Mouse (Mus musculus): Measurements from ENCODE around the gene Pde11a.

GRCm38 (mm10) chr2:75990885-75991539 lies 347.6 kb downstream of the Pde11a start:
- no peak for TF ChIP-seq POLR2A (IDR thresholded peaks at IDR 0.05; ENCODE audit: insufficient read length, low read depth)
- TF ChIP-seq USF1 (IDR thresholded peaks at IDR 0.05; ENCODE audit: low read depth): no peak
- no peak for TF ChIP-seq E2F4 (IDR thresholded peaks at IDR 0.05; ENCODE audit: insufficient read depth)
- TF ChIP-seq CEBPB (IDR thresholded peaks at IDR 0.05; ENCODE audit: insufficient read depth, poor library complexity, severe bottlenecking): no peak
- no peak for TF ChIP-seq MAX (IDR thresholded peaks at IDR 0.05; ENCODE audit: low read depth)
- no peak for TF ChIP-seq POLR2AphosphoS2 (IDR thresholded peaks at IDR 0.05; ENCODE audit: insufficient read length, low read depth)
- TF ChIP-seq SRF (IDR thresholded peaks at IDR 0.05; ENCODE audit: control insufficient read depth, insufficient read length, low read depth): no peak
- no peak for TF ChIP-seq TCF12 (IDR thresholded peaks at IDR 0.05; ENCODE audit: insufficient read depth, poor library complexity, severe bottlenecking)
